Mouse (Mus musculus) hindbrain, postnatal 0 days (tissue): ENCODE results near the gene Pabpc4. TPM values are rescaled to one million over a fixed set of nuclear protein-coding genes. Genes with fewer than 3 reads are reported as not detected.
"Not testable (repeated sequence)": the region's sequence is repeated elsewhere in the genome, so short reads cannot be mapped to it uniquely, and the experiment has no call there.

Source experiments
- ATAC-seq: fragments of 200-750 bp; cut with Nextera tagmentation; 2 replicates; pipeline ENCODE4 v1.8.0; 2017; ENCODE audit warnings: mild to moderate bottlenecking, moderate TSS enrichment, moderate library complexity
- DNase-seq: peaks from one replicate; pipeline ENCODE4 v3.0.0-alpha.2; 2015; ENCODE audit warnings: low spot score
- H3K27ac ChIP-seq: fragments of 300-500 bp; sonication (generic); 2 replicates; pipeline ENCODE4 v1.5.1; 2014; ENCODE audit warnings: mild to moderate bottlenecking
- H3K27me3 ChIP-seq: fragments of 300-500 bp; sonication (generic); 2 replicates; pipeline ENCODE4 v1.6.1; 2014; ENCODE audit warnings: low read length, mixed read lengths; ENCODE audit not compliant: insufficient read depth
- H3K36me3 ChIP-seq: fragments of 300-500 bp; sonication (generic); 2 replicates; pipeline ENCODE4 v1.6.1; 2014; ENCODE audit warnings: low read length, mixed read lengths; ENCODE audit not compliant: insufficient read depth
- H3K4me1 ChIP-seq: fragments of 300-500 bp; sonication (generic); 2 replicates; pipeline ENCODE4 v1.6.1; 2014; ENCODE audit warnings: antibody characterized with exemption, low read length, mixed read lengths; ENCODE audit not compliant: insufficient read depth
- H3K4me2 ChIP-seq: fragments of 300-500 bp; sonication (generic); 2 replicates; pipeline ENCODE4 v1.6.1; 2014; ENCODE audit warnings: low read depth, mild to moderate bottlenecking, low read length, moderate library complexity, mixed read lengths
- H3K4me3 ChIP-seq: fragments of 300-500 bp; sonication (generic); 2 replicates; pipeline ENCODE4 v1.5.1; 2014; ENCODE audit warnings: low read length
- H3K9ac ChIP-seq: fragments of 300-500 bp; sonication (generic); replicated peaks from 2 replicates; pipeline ENCODE4 v1.6.1; 2014; ENCODE audit warnings: mild to moderate bottlenecking, low read length, moderate library complexity, mixed read lengths
- H3K9me3 ChIP-seq: fragments of 300-500 bp; sonication (generic); 2 replicates; pipeline ENCODE4 v1.6.1; 2016; ENCODE audit warnings: low read length, mixed read lengths
- CTCF ChIP-seq: IDR thresholded peaks from 2 replicates; pipeline ENCODE4 v1.5.1; 2016; ENCODE audit warnings: antibody characterized with exemption, control low read depth, low read depth
- WGBS: fragments of 180-500 bp; shearing (Covaris S2); extraction: QIAGEN DNeasy Blood & Tissue Kit; methylation state at CpG from one replicate; pipeline ENCODE4 v1.1.7; 2014; 5-methylcytosine and 5-hydroxymethylcytosine counted together
- polyA plus RNA-seq: library from polyadenylated mRNA; unstranded; fragments of >200 nt; fragmentation: Nextera tagmentation; extraction: Ambion mirVana; gene quantifications from 2 replicates; pipeline ENCODE4 v1.2.1, GENCODE M21; 2015
- total RNA-seq: library from RNA; depleted of rRNA; stranded (reverse); fragments of >200 nt; gene quantifications from 2 replicates; pipeline ENCODE4 v1.2.3, GENCODE M21; 2014

The Pabpc4 gene
- total and polyA plus RNA-seq, 2 experiments from 2014 or later: 19.9 to 100 TPM

DNA sequence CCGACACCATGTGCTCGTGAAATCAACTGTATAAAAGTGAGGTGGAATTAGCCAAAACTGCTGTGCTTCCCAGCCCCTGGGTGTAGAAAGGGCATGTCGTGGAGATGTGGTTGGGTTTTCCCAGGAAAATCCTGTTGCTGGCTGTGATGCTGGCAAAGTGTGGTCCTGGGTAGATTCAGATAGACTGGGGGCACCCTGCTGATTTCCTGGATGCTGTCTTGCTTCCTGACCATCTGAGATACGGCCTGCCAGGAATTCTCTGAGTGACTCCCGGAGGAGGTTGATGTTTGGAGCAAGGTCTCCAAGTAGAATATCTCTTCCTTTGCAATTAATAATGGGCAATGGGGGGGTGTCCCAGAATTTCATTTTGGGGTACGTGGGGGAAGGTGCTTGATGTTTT is 66.8 kb downstream of the Pabpc4 start:
- DNase-seq: no peak
- no peaks in the 10 kb centered on the region for H3K36me3 ChIP-seq

DNA sequence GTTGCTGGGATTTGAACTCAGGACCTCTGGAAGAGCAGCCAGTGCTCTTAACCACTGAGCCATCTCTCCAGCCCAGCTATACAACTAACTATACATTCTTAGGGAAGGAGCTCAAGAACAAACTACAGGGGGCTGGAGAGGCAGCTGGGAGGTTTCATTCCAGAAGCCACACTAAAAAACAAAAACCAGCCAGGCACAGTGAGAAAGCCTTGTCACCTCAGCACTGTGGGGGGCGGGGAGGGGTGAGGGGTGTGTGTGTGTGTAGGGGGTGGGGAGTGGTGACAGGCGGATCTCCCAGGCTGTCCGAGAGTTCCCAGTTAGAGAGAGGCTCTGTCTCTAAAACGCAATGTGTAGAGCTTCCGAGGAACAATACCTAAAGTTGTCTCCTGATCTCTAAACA is 69.2 kb downstream of the Pabpc4 start:
- 68% methylated on average over 5 of the region's 5 CpGs for WGBS
- Histone ChIP-seq H3K4me3 (no peak overlapping the region), H3K9me3 (no peaks in the 10 kb centered on the region), H3K27ac (no peak overlapping the region), H3K9ac (no peak overlapping the region), H3K4me1 (no peaks in the 10 kb centered on the region), H3K4me2 (no peak overlapping the region), H3K27me3 (no peaks in the 10 kb centered on the region), H3K36me3 (no peaks in the 10 kb centered on the region)
- no peak for TF ChIP-seq CTCF
- DNase-seq: no peak
- no peak for ATAC-seq

More for the DNA sequence above, 66.8 kb downstream of the Pabpc4 start:
- no peaks in the 10 kb centered on the region for H3K9me3 ChIP-seq
- no peak overlapping the region for H3K27ac ChIP-seq
- TF ChIP-seq CTCF: no peak
- H3K4me2 ChIP-seq: no peak overlapping the region
- ATAC-seq: no peak
- no peaks in the 10 kb centered on the region for H3K4me1 ChIP-seq
- no peaks in the 10 kb centered on the region for H3K27me3 ChIP-seq
- H3K9ac ChIP-seq: no peak overlapping the region
- 62% methylated on average over 6 of the region's 6 CpGs for WGBS
- H3K4me3 ChIP-seq: no peak overlapping the region

- not testable (repeated sequence) for ATAC-seq, H3K9me3 ChIP-seq, H3K4me2 ChIP-seq, H3K9ac ChIP-seq, H3K27ac ChIP-seq, H3K27me3 ChIP-seq, H3K4me1 ChIP-seq, H3K36me3 ChIP-seq, H3K4me3 ChIP-seq, DNase-seq
- WGBS: 80% methylated on average over 1 of the region's 1 CpGs
These were observed 69.8 kb downstream of the Pabpc4 start for GRCm38 (mm10) chr4:123331961-123332360.

GRCm38 (mm10) chr4:123333151-123333550 is 71.0 kb downstream of the Pabpc4 start:
- no peak overlapping the region for H3K4me2 ChIP-seq
- no peak overlapping the region for H3K27ac ChIP-seq
- DNase-seq (no peak), ATAC-seq (no peak)
- H3K4me1 ChIP-seq: no peaks in the 10 kb centered on the region
- no peak overlapping the region for H3K4me3 ChIP-seq
- no peak for TF ChIP-seq CTCF
- no peaks in the 10 kb centered on the region for H3K36me3 ChIP-seq
- H3K9ac ChIP-seq: no peak overlapping the region
- no peaks in the 10 kb centered on the region for H3K9me3 ChIP-seq
- WGBS: 97% methylated on average over 4 of the region's 4 CpGs
- H3K27me3 ChIP-seq: no peaks in the 10 kb centered on the region

GRCm38 (mm10) chr4:123334177-123334576 is 72.0 kb downstream of the Pabpc4 start:
- Histone ChIP-seq H3K4me2 (no peak overlapping the region), H3K9ac (no peak overlapping the region), H3K4me1 (no peaks in the 10 kb centered on the region), H3K36me3 (no peaks in the 10 kb centered on the region), H3K4me3 (no peak overlapping the region), H3K27me3 (no peaks in the 10 kb centered on the region), H3K27ac (no peak overlapping the region), H3K9me3 (no peaks in the 10 kb centered on the region)
- no peak for TF ChIP-seq CTCF
- DNase-seq: no peak
- ATAC-seq: no peak
- WGBS: 79% methylated on average over 3 of the region's 3 CpGs

DNA sequence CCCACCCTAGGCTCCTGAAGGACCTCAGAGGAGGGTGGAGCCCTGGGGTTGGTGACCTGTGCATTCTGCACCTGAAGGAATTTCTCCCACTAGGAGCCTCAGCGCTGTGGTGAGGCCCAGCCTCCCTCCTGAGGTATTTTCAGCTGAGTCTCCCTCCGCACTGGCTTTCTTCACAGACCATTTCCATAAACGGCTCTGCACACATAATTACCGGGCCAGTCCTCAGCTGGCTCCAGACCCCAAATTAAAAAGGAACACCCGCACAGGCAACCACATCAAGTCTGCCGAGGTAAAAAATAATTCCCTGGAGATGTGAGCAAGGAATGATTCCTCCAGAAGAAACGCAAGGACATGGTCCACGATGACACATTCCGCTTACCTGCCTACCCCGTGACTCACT is 73.1 kb downstream of the Pabpc4 start:
- not testable (repeated sequence) for H3K27ac ChIP-seq, DNase-seq, H3K36me3 ChIP-seq, H3K27me3 ChIP-seq, H3K4me2 ChIP-seq, H3K4me3 ChIP-seq, H3K4me1 ChIP-seq, H3K9ac ChIP-seq, H3K9me3 ChIP-seq
- peak; percentile 48; the same call in 1 of the 2 replicates for ATAC-seq
- WGBS: 74% methylated on average over 10 of the region's 10 CpGs

- Histone ChIP-seq H3K36me3 (no peaks in the 10 kb centered on the region), H3K4me2 (no peak overlapping the region), H3K4me3 (no peak overlapping the region), H3K27ac (no peak overlapping the region), H3K27me3 (no peaks in the 10 kb centered on the region), H3K4me1 (no peaks in the 10 kb centered on the region), H3K9me3 (no peaks in the 10 kb centered on the region), H3K9ac (no peak overlapping the region)
- no peak for ATAC-seq
- DNase-seq: no peak
- TF ChIP-seq CTCF: peak; percentile 11; the same call in 1 of the 2 replicates
- WGBS: 72% methylated on average over 14 of the region's 14 CpGs
These were observed 73.8 kb downstream of the Pabpc4 start for GRCm38 (mm10) chr4:123335796-123336585.
